Mouse (Mus musculus) liver (tissue): Measurements from ENCODE around the gene Dohh.

Source experiments
- DNase-seq: peaks from one replicate; pipeline ENCODE4 v3.0.0-alpha.2; 2020; ENCODE audit warnings: mixed read lengths

The Dohh gene

DNA sequence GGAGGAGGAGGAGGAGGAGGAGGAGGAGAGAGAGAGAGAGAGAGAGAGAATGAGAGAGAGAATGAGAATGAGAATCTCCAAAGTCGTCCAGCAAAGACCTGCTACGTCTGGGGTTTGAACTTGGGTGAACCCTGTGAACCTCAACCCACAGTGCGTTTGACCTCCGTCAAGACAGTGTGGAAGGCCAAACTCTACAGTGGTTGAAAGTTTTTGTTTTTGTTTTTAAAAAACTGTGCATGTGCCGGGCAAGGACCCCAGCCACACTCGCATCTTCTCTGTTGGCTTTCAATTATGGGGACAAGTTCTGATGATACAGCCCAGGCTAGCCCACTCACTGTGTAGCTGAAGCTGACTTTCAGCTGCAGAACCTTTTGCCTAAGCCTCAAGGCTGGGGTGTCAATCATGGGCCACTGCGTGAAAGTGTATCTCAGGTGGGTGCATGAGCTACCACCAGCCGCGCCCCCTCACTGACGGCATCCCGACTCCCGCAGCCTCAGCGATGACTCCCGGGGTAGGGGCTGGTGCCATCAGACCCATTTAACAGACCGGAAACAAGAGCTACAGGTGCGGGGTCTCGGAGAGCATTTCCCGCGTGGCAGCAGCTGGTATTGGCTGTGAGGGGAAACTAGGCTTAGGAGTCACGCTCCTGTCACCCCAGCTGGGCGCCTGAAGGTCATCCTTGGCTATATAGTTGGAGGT lies 48.1 kb downstream of the Dohh start:
- no peak for DNase-seq

DNA sequence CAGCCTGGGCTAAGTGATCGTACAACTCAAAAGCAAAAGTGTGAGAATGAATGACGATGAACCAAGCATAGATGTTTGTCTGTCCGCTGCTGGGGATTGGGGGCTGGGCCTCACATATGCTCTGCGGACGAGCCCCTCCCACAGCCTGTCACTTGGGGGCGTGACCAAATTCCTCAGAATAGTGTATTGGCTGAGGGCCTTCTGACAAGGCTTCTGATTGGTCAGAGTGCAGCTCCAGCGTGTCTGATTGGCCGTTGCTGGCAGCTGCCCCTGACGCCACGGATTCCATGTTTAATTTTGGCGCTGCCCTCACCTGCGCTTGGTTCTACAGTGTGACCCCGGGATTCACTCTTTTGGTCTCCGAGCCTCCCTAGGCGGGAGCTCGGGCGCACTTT lies 48.6 kb downstream of the Dohh start:
- DNase-seq, result peak; percentile 85

DNA sequence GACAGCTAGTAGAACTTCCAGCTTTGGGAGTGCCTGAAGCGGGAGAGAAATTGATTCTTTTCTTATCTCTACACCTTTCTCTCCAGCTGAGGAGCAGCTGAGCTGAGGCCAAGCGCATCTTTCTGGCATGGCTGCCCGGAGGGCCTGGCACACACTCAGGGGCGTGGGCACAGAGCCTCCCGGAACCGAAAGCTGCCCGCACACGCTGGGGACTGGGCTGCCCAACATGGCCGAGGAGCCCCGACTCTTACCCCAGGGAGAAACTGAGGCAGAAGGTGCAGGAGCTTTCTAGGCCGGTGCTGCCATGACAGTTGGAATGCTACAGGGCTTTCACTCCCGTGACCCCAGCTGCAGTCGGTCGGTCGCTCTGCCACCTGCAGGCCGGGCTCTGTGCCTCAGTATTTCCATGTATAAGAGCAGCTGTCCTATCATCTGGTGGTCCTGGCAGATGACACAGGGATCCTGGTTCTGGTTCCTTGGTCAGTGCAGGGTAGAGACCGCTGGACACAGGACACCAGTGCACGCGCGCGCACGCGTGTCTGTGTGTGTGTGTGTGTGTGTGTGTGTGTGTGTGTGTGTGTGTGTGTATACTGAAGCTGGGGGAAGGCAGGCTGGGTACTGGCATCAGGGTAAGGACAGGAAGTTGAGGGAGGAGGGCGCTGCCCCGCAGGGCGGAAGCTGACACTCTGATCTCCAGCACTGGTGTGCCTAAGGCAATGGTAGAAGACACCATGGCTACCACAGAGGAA lies 49.5 kb downstream of the Dohh start:
- DNase-seq, result peak; percentile 3

DNA sequence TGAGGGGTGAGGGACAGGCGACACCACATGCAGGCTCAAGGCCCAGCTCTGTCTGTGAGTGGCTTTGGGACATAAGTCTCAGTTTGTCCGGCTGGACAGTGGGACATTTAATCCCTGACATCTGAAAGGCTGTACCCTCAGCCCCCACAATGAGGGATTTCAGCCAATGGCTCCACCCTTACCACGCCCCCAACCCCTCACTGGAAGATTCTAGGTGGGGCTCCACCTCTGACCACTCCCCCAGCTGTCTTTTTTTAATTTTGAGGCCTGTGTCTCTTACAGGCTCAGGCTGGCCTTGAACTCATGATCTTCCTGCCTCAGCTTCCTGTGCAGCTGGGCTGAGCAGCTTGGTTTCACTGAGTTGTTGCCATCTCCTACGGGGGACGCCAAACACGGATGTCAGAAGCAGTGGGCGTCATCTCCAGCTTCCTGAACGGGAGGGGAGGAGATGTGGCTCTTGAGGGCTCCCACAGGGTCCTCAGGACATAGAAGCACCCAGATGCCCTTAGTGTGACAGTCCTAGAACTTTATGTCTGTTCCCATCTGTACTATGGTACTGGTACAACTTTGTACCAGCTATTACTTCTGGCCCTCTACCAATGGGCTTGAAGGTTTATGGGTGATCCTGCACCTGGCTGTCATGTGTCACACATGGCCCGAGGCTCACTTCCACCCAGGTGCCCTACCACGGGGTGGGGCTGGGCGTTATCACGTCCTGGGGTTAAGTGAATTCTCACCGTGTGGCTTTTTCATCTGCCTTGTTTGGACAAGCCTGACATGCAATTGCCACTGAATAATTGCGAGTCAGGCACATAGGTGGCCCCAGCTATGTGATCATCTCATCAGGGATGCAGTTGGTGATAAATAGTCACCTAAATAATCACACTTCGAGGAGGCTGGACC lies 50.4 kb downstream of the Dohh start:
- DNase-seq, result peak; percentile 19

DNA sequence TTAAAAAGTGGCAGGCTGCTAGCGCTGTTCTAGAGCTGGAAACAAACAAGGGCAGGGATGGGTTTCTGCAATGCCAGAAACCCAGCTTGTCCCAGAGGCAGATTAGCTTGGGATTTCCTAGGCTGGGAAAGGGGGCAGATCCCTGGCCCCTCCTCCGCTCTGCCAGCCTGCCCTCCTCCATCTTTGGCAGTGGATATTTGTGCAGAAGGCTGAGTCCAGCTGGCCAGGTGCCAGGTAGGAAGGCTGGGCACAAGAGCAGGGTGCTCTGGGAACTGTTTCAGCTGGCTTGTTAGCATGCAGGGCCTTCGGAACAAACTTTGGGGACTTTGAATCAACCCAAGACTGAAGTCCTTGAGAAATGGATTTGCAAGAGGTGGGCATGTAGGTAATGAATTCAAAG lies 51.2 kb downstream of the Dohh start:
- DNase-seq, result no peak
